Mouse (Mus musculus) lung, adult 2 months (tissue): ENCODE results near the gene Ass1.

Experiments used
- CTCF ChIP-seq: fragments of 200-500 bp; IDR thresholded peaks from 2 replicates; pipeline ENCODE4 v1.5.1; 2011; ENCODE audit warnings: mild to moderate bottlenecking, low read length, control low read depth; ENCODE audit not compliant: insufficient read depth
- POLR2A ChIP-seq: fragments of 200-500 bp; IDR thresholded peaks from 2 replicates; pipeline ENCODE4 v1.6.1; 2011; ENCODE audit warnings: low read depth, mild to moderate bottlenecking, control low read depth, low read length, borderline replicate concordance; ENCODE audit errors: extremely low read depth

GRCm38 (mm10) chr2:31453559-31454177 is 16.3 kb upstream of the Ass1 start:
- TF ChIP-seq CTCF (no peak), POLR2A (no peak)
